Mouse (Mus musculus) forebrain, embryonic 13.5 days (tissue): ENCODE measurements at regions not wholly inside any gene's neighbourhood (a gene's known extent, or its start where the extent isn't known, plus 50 kb on each side); places are given as distances from the start of the nearest gene placed in this dataset.
A peak's percentile ranks its signal among the peaks of the same experiment; 100 is the strongest.

ENCODE experiments used
- ATAC-seq: fragments of 200-750 bp; cut with Nextera tagmentation; 2 replicates; pipeline ENCODE4 v1.8.0; 2017
- H3K27ac ChIP-seq: fragments of 300-500 bp; sonication (generic); 2 replicates; pipeline ENCODE4 v1.5.1; 2015; ENCODE audit warnings: inconsistent platforms, mild to moderate bottlenecking, moderate library complexity
- H3K27me3 ChIP-seq: fragments of 300-500 bp; sonication (generic); 2 replicates; pipeline ENCODE4 v1.6.1; 2015; ENCODE audit warnings: mild to moderate bottlenecking, inconsistent platforms
- H3K36me3 ChIP-seq: fragments of 300-500 bp; sonication (generic); 2 replicates; pipeline ENCODE4 v1.6.1; 2015; ENCODE audit warnings: mild to moderate bottlenecking, inconsistent platforms; ENCODE audit not compliant: poor library complexity, severe bottlenecking
- H3K4me1 ChIP-seq: fragments of 300-500 bp; sonication (generic); 2 replicates; pipeline ENCODE4 v1.6.1; 2015; ENCODE audit warnings: inconsistent platforms
- H3K4me2 ChIP-seq: fragments of 300-500 bp; sonication (generic); 2 replicates; pipeline ENCODE4 v1.6.1; 2015; ENCODE audit warnings: inconsistent platforms, mild to moderate bottlenecking, moderate library complexity
- H3K4me3 ChIP-seq: fragments of 300-500 bp; sonication (generic); 2 replicates; pipeline ENCODE4 v1.5.1; 2015; ENCODE audit warnings: mild to moderate bottlenecking, inconsistent platforms
- H3K9ac ChIP-seq: fragments of 300-500 bp; sonication (generic); 2 replicates; pipeline ENCODE4 v1.6.1; 2015; ENCODE audit warnings: mild to moderate bottlenecking, inconsistent platforms
- H3K9me3 ChIP-seq: fragments of 300-500 bp; sonication (generic); replicated peaks from 2 replicates; pipeline ENCODE4 v1.6.1; 2016; ENCODE audit warnings: inconsistent platforms
- WGBS: fragments of 180-500 bp; shearing (Covaris S2); methylation state at CpG from one replicate; pipeline ENCODE4 v1.1.7; 2015; 5-methylcytosine and 5-hydroxymethylcytosine counted together

- Histone ChIP-seq H3K4me3 (no peak overlapping the region), H3K27me3 (no peaks in the 10 kb centered on the region), H3K36me3 (no peaks in the 10 kb centered on the region), H3K4me2 (no peak overlapping the region), H3K9me3 (no peaks in the 10 kb centered on the region), H3K27ac (no peak overlapping the region), H3K4me1 (no peaks in the 10 kb centered on the region), H3K9ac (no peak overlapping the region)
- ATAC-seq, result no peak
- 87% methylated on average over 2 of the region's 2 CpGs for WGBS
These were observed 441.9 kb downstream of the Triml1 start for GRCm38 (mm10) chr8:42699381-42699780.

- Histone ChIP-seq H3K27me3 (no peaks in the 10 kb centered on the region), H3K4me3 (no peak overlapping the region), H3K4me1 (no peaks in the 10 kb centered on the region), H3K9me3 (no peaks in the 10 kb centered on the region), H3K27ac (no peak overlapping the region), H3K36me3 (no peaks in the 10 kb centered on the region), H3K9ac (no peak overlapping the region), H3K4me2 (no peak overlapping the region)
- ATAC-seq, result 0 out of 2 replicates have a peak, but pooled peaks have one; percentile 10
These were observed 442.9 kb downstream of the Triml1 start for GRCm38 (mm10) chr8:42698403-42698802.
